Mouse (Mus musculus) T-helper 17 cell (primary cell): ENCODE measurements around the gene Wdr17.

ENCODE experiments used
- in situ Hi-C, 2 experiments: fragments of 300-600 bp; cut with MboI, MseI; formaldehyde crosslinking; loops; 1 replicate in 1 of 2; 2 replicates in 1 of 2; pipeline ENCODE4 v1.15.1; 2025; ENCODE audit warnings: high pct_unique_total_duplicates in 2 of 2

Wdr17 gene

DNA sequence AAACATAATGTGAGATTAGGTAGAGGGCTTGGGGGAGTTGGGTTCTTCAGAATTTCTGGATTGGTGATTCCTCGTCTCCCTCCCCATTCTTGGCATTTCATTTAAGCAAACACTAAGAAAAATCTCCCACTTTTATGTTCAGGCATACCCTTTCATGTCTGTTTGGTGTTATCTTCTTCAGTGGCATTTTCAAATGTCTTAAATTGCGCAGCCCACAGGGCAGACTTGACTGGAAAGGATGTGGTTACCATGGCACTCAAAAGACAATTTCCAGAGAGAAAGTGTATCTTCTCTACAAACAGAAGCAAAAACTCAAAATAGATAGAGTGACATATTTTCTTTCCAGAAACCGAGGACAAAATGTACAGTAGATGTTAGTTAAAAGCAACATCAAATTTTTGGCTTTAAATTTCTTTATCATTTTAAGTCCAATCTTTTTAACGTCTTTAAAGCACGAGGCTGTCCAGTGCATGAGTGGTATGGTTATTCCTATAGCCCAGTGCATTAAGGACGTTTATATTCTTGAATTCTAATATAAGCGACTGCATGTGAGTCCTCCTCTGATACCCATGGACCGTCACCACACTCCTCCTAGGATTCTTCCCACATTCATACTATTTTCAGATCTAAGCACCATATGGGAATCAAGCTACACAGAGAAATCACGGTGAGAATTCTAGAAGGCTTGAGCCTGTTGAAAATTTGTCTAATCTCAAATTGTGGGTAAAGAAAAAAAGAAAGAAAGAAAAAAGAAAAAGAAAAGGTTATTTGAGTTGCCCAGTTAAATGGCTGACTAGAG lies at the start of gene Wdr17:
Gene Wdr17 (minus strand): TSS at position 198 of the 799 bp plus-strand sequence.
- in situ Hi-C loops = loop anchor here in 1 of 2 experiments (25.0 kb wide), 1 partner anchor 1575 kb away; no protein-coding TSS in a partner anchor

DNA sequence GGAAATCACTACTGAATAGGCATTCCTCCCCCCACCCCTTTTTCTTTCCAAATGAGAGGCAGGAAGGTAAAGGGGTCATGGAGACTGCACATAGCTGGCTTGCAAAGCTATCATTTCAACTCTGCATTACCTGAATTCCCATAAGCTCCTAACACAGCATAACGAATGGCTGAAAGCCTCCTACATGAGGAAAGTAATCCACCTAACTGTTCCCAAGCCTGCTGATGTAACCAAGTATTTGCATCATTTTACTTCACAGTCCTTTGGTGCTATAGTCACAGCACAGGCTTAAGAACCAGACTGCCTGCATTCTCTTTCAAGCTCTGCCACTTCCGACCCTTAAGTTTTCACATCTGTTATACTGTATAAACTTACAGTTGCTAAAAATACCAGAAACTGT lies 45.3 kb upstream of the Wdr17 start:
- in situ Hi-C loops = no loop called here

DNA sequence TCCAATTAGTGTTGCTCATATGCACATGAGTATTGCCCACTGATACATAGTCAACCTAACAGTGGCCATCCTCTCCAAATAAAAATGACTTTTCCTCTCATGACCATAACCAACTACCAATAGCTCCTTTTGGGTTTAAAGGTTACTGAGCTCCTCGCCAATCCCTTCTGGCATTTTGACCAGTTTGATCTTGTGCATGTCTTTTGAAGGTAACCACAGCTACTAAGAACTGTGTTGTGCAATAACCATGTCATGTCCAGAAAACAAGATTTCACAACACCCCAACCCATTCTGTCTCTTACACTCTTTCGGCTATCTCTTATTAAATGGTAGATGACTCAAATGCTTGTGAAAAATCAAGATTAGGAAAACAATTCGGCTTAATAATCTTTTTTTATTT lies 38.0 kb upstream of the Wdr17 start:
- in situ Hi-C loops = no loop called here

DNA sequence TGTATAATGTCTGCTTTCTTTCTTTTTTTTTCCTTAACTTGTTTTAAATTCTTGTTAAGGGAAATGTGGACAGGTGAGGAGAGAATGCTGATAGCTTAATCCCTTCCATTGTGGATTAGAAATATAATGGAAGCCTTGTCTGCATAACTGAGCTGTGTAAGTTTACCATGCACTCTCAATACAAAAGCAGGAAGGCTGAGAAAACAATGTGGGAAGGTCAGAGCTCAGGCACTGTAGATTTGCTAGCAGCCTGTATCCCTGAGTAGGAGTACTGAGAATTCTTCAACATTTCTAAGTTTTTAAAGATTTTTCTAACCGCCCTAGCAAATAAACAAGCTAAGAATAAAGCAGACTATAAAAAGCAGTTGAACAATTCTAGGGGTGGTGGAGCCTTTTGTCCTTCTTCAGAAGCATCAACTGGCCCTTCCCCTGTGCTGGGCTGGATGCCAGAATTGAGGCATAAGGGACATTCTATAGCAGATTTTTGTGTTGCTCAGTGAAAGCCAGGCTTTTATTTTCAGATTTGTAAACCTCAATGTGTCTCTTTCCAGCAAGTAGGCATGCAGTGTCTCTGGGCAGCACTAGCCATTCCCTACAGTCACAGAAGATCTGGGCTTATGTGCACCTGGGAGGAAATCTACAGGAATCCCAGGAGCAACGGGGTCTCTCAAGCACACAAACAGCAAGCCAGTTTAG lies 35.3 kb upstream of the Wdr17 start:
- in situ Hi-C loops = no loop called here

DNA sequence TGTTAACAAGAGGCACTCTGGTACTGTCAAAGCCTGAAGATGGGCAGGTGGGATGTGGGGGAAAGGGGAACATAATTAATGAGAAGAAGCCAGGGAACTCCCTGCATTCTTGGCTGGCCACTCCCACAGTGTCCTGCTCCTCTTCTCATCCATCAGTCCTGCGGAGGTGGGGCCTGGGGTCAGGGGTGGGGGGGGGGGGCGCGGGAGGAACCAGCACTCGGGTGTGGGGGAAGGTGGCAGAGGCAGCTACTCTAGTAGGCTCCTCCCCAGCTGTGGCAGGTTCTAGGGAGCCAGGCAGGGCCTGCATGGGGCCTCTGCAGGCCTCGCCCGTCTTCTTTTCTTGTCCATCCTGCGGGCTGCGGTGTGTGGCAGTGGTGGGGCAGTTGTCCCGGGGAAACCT lies 30.7 kb upstream of the Wdr17 start:
- in situ Hi-C loops = no loop called here

DNA sequence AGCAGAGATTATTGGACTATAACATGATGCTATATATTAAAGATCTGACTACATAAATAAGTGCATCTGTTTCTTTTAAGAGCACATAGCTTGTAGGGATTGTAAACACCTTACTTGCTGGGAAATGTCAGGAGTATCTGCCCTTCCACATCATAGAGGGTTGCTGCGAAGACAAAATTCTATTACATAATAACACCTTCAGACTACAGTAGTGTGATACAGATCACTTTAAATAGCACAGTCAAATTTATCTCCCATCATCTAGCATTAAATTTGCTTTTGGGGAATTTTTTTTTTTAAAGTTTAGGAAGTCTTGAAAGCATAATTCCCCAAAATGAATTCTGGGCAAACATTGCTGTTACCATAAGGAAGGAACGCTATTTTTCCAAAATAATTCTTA lies 25.9 kb upstream of the Wdr17 start:
- in situ Hi-C loops = no loop called here

DNA sequence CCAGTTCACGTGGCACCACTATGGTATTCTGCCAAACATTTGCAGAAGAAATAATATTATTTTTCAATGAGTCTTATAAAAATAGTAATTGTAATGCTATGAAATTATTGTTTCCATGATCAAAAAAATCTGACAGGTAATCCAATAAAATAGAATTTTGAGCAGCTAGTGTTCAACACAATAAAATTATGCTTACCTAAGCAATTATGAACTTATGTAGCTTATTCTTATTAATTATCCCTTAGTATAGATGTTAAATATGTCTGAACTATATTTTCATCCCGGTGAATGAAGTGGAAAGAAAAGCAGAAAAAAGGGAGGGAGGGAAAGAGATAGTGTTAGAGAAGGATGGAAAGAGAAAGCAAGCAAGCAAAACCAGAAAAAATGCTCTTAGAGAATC lies 12.5 kb upstream of the Wdr17 start:
- in situ Hi-C loops = loop anchor here in 1 of 2 experiments (25.0 kb wide), 1 partner anchor 1587 kb away; no protein-coding TSS in a partner anchor

DNA sequence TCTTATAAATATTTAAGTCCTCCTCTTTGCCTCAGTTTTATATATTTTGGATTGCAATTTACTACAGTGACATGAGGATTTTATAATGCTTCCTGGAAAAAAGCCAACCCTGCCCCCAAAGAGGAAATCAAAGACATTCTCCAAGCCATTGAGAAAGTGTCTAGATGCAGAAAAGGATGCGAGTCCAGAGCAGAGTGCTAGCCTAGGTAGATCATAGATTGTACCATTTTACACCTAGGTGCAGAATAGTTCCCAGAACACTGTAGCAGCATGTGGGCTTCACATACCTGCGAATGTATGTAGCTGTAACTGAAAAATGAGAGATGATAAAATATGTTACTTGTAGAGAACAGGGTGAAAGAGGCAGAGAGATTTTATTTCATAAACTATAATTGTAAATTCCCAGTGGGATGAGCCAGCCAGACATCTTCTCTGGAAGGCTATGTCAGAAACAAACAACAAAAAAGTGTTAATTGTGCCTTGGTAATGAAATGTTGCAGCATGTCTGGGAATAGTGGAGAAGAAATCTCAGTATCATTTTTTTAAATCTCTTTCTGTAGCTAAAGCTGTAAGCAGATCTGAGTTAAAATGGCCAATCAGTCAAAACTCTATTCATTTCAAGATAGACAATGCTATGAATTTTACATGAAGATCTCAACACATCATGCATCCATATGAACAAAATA lies 7.8 kb upstream of the Wdr17 start:
- in situ Hi-C loops = loop anchor here in 1 of 2 experiments (25.0 kb wide), 1 partner anchor 1582 kb away; no protein-coding TSS in a partner anchor

DNA sequence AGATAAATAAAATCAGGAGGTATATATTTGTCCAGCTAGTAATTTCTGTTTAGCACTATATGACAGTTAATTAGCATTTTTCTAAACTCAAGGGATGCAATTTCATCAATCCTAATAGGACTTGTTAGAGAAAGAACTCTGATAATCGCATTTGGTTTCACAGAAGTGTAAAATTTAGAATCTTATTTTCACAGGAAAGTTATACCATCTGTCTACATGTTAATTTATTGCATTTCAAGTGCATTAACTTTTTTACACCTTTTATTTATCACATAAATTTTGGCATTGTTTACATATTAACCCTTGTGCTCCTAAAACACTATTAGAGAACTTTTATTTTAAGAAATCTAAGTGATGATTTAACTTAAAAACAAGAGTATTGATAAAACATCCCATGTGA lies 7.2 kb upstream of the Wdr17 start:
- in situ Hi-C loops = loop anchor here in 1 of 2 experiments (25.0 kb wide), 1 partner anchor 1582 kb away; no protein-coding TSS in a partner anchor

DNA sequence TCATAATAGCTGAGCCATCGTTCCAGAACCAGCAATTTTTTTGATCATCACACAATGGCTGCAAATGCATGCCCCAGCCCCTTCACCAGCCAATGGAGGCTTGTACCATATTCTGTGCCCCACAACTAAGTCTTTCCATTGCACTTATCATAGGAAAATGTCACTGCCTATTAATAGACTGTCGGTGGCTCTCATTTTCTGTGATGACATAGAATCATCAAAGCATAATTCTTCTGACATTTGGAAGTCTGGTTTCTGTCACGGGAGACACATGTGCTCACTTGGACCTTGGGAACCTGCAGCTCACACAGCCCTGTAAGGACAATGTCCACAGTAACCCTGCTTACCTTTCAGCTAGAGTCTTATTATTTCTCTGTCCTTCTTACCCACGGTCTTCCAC lies 424 bp downstream of the Wdr17 start:
- in situ Hi-C loops = loop anchor here in 1 of 2 experiments (25.0 kb wide), 1 partner anchor 1574 kb away; no protein-coding TSS in a partner anchor

DNA sequence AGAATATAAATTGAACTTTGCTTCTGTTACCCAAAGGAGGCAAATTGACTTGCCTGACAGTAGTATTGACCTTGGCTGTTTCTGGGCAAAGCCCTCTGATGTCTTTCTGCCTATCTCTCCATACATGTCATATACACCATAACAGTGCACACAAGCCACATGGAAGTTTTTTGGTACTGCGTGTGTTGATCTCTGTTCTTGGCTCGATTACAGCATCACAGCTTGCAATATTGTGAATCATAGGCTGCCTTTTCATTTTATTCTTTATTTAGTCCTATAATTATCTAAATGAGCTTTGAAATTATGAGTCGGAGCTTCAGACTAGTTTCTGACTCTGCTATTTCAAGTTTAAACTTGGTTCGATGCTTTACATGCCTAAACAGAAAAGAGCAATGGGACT lies 10.5 kb downstream of the Wdr17 start:
- in situ Hi-C loops = loop anchor here in 1 of 2 experiments (25.0 kb wide), 1 partner anchor 1564 kb away; no protein-coding TSS in a partner anchor

DNA sequence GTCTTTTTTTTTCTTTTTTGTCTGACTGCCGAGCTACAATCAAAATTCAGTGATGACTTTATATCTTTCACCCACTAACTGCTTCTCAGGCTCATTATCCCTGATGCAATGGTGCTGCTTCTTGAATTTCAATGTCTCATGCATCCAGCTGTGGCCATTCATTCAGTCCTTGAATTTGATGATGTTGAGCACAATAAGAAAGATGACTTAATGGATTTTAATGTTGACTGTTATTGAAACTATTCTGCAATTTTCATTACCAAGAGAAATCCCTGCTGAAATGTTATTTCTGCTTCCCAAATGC lies 22.3 kb downstream of the Wdr17 start:
- in situ Hi-C loops = no loop called here

DNA sequence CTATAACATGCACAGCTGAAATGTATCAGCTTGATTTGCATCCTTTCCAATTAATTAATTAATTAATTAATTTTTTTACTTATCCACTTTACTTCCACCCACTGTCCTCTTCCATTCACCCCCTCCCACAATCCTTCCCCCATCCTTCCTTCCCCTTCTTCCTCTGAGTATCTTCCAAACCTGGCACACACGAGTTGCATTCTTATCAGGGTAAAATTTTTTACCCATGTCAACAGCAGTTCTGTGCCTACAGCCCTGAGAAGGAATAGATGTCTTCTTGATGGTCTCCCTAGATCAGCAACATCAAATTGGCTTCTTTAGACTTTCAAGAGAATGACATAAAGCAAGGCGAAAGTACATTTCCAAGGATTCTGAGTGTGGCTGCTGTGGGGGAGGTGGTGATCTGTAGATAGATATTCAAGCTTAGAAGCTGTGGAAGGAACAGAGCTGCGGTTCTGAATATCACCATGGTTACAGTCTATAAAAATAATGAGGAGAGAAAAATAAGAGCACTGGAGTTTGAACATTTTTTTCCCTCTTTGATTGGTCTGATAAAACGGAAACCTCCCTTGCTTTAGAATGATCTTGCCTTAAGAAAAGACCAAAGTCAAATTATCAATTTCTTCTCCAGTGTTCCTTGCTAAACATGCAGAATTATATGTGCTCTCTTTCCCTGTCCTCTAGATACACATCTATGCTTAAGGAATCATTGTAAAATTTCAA lies 22.8 kb downstream of the Wdr17 start:
- in situ Hi-C loops = no loop called here

DNA sequence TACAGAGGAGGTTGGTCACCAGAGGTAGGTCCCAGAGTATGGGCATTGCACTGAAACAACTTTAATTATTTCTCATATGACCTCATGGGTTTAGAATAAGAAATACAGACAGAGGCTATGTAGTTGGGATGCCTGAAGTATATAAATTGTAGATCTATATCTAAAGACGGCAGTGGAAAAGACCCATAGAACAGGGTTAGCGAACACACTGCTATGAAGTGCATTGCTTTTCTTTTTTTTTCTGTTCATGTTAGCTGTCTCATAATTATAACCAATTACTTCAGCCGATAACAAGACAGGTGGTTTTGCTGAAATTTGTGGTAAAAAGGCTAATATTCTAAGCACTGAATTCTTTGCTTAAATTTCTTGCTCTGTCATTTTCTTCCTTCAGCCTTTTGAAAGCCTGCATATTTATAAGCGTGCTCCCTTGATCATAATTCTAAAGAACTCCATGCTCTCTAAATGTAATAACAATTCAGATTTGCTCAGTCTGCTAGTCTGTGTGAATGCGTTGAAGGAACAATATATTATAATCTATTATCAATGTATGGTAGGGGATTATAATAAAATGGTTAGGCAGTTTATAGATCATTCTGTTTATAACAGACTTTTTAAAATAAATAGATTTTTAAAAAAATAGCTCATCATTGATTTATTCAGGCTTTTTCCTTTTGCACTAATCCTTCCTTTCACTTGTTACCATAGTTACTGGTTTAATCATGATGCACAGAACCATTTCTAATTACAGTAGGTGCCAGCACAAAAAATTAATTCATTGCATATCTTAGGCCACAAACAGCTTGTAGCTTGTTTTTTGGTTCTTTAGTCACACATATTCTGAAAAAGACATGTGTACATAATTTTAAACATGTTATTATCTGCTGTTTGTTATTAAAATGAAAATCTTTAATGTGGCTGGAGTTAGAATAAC lies 50.7 kb downstream of the Wdr17 start:
- in situ Hi-C loops = no loop called here

DNA sequence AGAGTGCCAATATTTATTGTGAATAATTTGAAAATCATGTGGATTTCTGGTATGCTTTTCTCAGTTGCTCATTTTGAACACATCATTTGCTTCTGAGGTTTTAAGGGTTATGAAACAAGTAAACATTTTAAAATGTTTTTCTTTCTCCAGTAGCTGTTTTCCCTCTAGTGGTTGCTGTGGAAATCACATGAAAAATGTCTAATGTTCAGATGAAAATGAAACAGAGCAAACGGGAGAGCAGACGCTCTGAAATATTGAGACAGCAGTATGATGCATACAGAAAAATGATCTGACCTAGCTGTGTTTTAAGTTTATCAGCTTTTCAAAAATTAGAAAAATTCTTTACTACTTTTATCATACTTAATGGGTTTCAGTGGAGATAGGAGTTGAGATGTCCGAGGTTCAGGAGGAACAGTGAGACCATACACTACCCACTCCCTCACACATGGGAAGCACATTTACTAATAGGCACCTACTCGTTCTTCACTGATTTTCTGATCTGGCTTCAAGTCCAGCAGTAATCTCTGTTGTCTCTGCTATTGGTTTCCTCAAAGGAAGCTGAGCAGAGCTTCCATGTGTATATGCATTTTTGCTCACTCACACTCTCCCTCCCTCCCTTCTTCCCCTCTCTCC lies 57.1 kb downstream of the Wdr17 start:
- in situ Hi-C loops = no loop called here

DNA sequence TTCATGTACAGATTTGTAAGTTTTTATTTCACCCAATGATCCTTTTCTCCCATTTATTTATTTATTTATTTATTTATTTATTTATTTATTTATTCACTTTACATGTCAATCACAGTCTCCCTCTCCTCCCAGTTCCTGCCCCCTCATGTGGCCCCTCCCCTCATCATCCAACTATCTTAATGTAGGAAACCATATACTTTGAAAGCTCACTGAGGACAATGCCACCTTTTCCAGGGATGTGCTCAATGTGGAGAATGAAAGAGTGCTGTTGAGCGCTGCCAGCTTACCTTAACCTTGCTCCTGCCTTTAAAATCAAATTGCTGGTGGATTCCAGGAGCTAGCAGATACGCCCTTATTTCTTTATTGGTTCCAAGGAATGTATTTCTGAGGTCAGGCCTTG lies 59.0 kb downstream of the Wdr17 start:
- in situ Hi-C loops = no loop called here

DNA sequence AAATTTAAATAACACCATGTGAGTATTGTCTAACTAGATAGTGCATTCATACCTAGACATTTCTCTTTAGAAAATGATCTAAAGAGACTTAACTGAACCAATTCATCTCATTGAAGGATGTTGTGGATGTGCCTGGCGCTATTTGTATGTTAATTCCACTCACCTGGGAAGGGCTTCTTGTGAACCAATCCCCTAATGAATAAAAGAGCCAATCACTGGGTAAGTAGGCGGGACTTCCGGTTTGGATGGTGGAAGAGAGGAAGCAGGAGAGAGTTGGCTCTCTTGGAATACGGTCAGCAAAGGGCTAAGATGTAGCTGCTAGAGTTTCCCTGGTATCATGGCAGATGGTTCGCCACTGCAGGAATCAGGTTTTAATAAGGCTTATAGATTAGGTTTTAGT lies 64.0 kb downstream of the Wdr17 start:
- in situ Hi-C loops = no loop called here

DNA sequence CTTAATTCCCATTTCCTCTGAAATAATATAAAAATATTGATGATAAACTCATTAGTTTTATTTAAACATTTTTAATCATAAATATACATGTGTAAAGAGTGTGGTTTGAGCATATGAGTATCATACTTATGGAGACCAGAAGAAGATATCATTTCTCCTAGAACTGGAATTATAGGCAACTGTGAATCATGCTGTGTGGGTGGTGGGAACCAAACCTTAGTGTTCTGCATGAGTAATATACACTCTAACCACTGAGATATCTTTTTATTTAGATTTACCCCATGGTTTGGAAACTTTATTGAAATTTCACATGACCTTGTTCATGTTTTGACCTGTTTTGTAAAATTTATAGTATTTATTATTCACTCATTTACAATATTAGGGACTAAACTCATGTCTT lies 68.3 kb downstream of the Wdr17 start:
- in situ Hi-C loops = no loop called here

DNA sequence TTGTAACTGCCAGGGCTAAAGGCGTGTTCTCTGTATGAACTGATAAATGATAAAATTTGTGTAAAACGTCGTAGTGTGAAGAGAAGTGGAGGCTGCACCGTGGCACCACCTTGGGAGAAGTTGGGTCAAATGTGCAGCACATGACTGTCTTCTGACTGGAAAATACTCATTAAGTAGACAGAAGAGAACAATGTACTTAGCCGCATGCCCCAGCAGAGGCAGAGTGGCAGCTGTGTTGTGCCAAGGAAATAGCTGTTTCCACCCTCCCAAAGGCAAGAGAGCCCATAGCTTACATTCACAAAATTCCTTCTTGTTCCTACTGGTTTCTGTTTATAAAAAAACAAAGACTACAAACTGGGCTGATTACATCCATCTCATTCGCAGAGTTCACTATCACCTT lies 78.8 kb downstream of the Wdr17 start:
- in situ Hi-C loops = no loop called here

DNA sequence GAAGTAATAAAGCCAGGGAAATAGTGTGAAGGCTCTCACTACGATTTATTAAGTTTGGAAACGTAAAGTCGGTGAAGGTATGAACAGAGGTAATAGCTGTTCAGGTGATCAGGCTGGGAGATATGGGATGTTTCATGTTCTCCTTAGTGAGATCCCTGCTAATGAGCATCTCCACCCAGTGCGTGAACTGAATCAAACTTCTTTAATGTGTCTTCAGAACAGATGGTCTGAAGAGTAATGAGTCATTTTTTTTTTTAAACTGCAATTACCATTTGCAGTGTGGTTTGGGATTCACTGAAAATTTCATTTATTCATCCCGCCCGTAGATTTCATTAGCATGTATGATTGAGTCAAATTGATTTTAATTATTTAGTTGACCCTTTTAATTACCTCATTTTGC lies 80.8 kb downstream of the Wdr17 start:
- in situ Hi-C loops = no loop called here
